Mouse (Mus musculus): ENCODE data around the gene Myh11. TPM values are rescaled to one million over a fixed set of nuclear protein-coding genes. Genes with fewer than 3 reads are reported as not detected.

Gene Myh11
- total RNA-seq, 1 experiment = 0.76 TPM

DNA sequence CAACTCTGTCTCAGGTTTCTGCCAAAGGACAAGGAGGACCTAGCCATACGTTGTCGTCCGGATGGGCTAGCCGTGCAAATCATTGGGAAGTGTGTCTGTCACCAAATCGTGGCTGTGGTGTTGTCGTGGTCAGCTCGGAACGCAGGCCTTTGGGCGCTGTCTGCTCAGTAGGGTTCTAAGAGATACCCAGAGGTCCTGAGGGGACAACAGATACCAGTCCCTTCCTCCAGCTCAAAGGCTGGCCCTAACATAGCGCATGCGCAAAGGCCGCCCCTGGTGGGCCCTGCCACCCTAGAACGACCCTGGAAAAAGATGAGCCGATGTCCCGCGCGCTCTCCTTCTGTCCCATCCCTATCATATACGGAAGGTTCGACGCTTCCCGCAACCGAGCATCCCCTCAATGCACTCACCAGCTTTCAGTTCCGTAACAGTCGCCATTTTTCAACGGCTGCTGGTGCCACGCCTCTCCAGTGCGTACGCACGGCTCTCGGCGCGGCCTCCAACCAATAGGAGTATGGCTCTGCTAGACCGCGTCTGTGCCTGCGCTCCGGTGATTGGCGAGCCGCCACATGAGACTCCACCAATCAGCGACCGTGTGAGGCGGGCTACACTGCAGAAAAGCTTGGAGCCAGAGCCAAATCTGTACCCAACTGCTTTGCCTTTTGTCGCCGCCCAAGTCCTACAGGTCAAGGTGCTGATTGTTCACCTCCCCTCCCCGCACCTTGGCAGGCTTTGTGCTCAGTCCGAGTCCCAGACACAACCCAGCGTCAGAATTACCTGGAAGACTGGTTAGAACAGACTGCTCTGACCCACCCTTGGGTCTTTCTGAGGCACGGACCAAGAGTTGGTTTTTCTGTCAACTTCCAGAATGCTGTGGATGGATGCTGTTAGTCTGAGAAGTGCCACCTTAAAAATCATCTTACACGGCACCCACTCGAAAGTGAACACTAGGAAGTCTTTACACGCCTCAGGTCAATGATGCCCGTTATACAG lies 26.0 kb upstream of the Myh11 start, which contains the start of gene Fopnl:
Gene Fopnl (minus strand): TSS at position 522 of the 993 bp plus-strand sequence.
- peak within 1 kb of the TSS; percentile 57; the same call in 1 of the 2 replicates for H3K27ac ChIP-seq (ENCODE audit: insufficient read depth, low read depth, low read length, poor library complexity, severe bottlenecking)
- in situ Hi-C loops (cut with MboI; ENCODE audit: low sequenced_read_pairs in 2 of 2, unreplicated experiment in 2 of 2) = no loop called here
- no peaks in the 10 kb centered on the region for H3K4me1 ChIP-seq (ENCODE audit: control insufficient read depth in 2 of 2, insufficient read depth in 2 of 2, low read length in 2 of 2, poor library complexity in 1 of 2)
- peak within 1 kb of the TSS; percentile 95 for H3K9ac ChIP-seq (ENCODE audit: insufficient read depth, low read depth, low read length, poor library complexity, severe bottlenecking)
- H3K9me3 ChIP-seq (ENCODE audit: control insufficient read depth, insufficient read depth, low read depth, low read length) = no peaks in the 10 kb centered on the region
- H3K4me3 ChIP-seq (ENCODE audit: insufficient read depth in 1 of 2, low read depth in 1 of 2, low read length in 2 of 2, poor library complexity in 1 of 2, severe bottlenecking in 1 of 2) = peak within 1 kb of the TSS; percentile 86 to 93
- peak; percentile 91 for DNase-seq (ENCODE audit: low read depth, low spot score)
- no peaks in the 10 kb centered on the region; the same call in 1 of the 2 replicates for H3K36me3 ChIP-seq (ENCODE audit: control insufficient read depth, insufficient read depth, low read length, poor library complexity, severe bottlenecking)
- no peak for TF ChIP-seq MAFK (IDR thresholded peaks at IDR 0.05; ENCODE audit: insufficient read depth, low read depth, low read length)
- 0 out of 2 replicates have a peak, but pooled peaks have one; percentile 37 for TF ChIP-seq CHD2 (IDR thresholded peaks at IDR 0.05; ENCODE audit: low read depth, low read length)
- TF ChIP-seq ZNF384 (IDR thresholded peaks at IDR 0.05; ENCODE audit: low read depth, low read length) = no peak
- TF ChIP-seq HCFC1 (IDR thresholded peaks at IDR 0.05; ENCODE audit: borderline replicate concordance, insufficient read depth, low read length) = peak; percentile 41; the same call in 1 of the 2 replicates
- no peak for TF ChIP-seq ZC3H11A (IDR thresholded peaks at IDR 0.05; ENCODE audit: borderline replicate concordance, low read depth, low read length)

DNA sequence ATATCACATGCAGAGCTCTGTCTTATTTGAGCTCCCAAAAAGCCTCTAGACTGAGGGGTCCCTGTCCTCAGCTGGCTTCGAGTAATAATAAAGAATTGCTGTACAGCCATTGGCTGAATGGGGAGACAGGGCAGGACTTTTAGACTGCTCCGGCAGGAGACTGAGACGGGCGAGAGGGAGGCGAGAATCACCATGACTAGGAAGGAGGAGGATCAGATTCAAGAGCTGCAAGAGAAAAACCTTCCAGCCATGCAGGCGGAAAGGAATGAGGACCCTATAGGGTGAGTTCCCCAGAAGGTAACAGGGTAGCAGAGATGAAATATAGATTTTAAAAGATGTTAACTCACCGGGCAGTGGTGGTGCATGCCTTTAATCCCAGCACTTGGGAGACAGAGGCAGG lies 21.7 kb upstream of the Myh11 start:
- Histone ChIP-seq H3K4me1 (ENCODE audit: control insufficient read depth in 2 of 2, insufficient read depth in 2 of 2, low read length in 2 of 2, poor library complexity in 1 of 2) (no peaks in the 10 kb centered on the region), H3K9ac (ENCODE audit: insufficient read depth, low read depth, low read length, poor library complexity, severe bottlenecking) (no peak overlapping the region), H3K36me3 (ENCODE audit: control insufficient read depth, insufficient read depth, low read length, poor library complexity, severe bottlenecking) (peaks cover 8% of the 10 kb centered on the region), H3K27ac (ENCODE audit: insufficient read depth, low read depth, low read length, poor library complexity, severe bottlenecking) (no peak overlapping the region), H3K9me3 (ENCODE audit: control insufficient read depth, insufficient read depth, low read depth, low read length) (no peaks in the 10 kb centered on the region), H3K4me3 (ENCODE audit: insufficient read depth in 1 of 2, low read depth in 1 of 2, low read length in 2 of 2, poor library complexity in 1 of 2, severe bottlenecking in 1 of 2) (no peak overlapping the region)
- TF ChIP-seq CHD2 (IDR thresholded peaks at IDR 0.05; ENCODE audit: low read depth, low read length) = no peak
- TF ChIP-seq ZC3H11A (IDR thresholded peaks at IDR 0.05; ENCODE audit: borderline replicate concordance, low read depth, low read length) = no peak
- TF ChIP-seq MAFK (IDR thresholded peaks at IDR 0.05; ENCODE audit: insufficient read depth, low read depth, low read length) = no peak
- no peak for TF ChIP-seq HCFC1 (IDR thresholded peaks at IDR 0.05; ENCODE audit: borderline replicate concordance, insufficient read depth, low read length)
- TF ChIP-seq ZNF384 (IDR thresholded peaks at IDR 0.05; ENCODE audit: low read depth, low read length) = no peak
- in situ Hi-C loops (cut with MboI; ENCODE audit: low sequenced_read_pairs in 2 of 2, unreplicated experiment in 2 of 2) = no loop called here
- no peak for DNase-seq (ENCODE audit: low read depth, low spot score)

DNA sequence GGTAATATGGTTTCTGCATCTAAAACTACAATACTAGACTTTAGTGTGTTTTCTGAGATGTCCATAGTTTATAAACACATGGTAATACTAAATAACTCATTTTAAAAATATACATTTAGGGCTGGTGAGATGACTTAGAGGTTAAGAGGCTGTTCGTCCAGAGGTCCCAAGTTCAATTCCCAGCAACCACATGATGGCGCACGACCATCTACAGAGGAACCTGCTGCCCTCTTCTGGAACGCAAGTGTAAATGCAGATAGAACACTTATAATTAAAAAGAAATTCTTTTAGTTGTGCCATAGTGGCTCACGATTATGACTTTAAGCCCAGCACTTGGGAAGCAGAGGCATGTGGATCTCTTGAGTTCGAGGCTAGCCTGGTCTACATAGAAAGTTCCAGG lies 20.2 kb upstream of the Myh11 start:
- in situ Hi-C loops (cut with MboI; ENCODE audit: low sequenced_read_pairs in 2 of 2, unreplicated experiment in 2 of 2) = no loop called here
- TF ChIP-seq ZNF384 (IDR thresholded peaks at IDR 0.05; ENCODE audit: low read depth, low read length) = peak; percentile 55; the same call in 1 of the 2 replicates
- no peak for TF ChIP-seq CHD2 (IDR thresholded peaks at IDR 0.05; ENCODE audit: low read depth, low read length)
- no peak for TF ChIP-seq MAFK (IDR thresholded peaks at IDR 0.05; ENCODE audit: insufficient read depth, low read depth, low read length)
- TF ChIP-seq ZC3H11A (IDR thresholded peaks at IDR 0.05; ENCODE audit: borderline replicate concordance, low read depth, low read length) = peak; percentile 80

DNA sequence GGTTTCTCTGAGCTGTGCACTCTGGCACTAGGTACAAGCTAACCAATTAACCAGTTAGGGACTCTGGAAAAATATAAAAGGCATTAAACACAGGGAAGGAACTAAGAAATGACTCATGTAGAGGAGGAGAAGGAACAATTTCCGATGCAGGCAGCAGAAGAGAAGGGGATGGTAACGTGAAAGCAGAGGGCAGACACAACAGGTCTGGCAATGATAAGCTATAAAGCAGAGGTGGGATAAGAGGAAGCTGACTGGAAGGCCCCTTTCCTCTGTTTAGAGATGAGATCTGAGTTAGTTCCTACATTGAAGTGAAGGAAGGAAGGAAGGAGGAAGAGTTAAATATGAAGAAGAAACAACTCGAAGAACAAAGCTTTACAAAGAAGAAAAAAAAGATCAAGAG lies 18.7 kb upstream of the Myh11 start:
- DNase-seq (ENCODE audit: low read depth, low spot score) = no peak
- TF ChIP-seq CHD2 (IDR thresholded peaks at IDR 0.05; ENCODE audit: low read depth, low read length) = no peak
- TF ChIP-seq HCFC1 (IDR thresholded peaks at IDR 0.05; ENCODE audit: borderline replicate concordance, insufficient read depth, low read length) = no peak
- TF ChIP-seq ZNF384 (IDR thresholded peaks at IDR 0.05; ENCODE audit: low read depth, low read length) = no peak
- no peak for TF ChIP-seq MAFK (IDR thresholded peaks at IDR 0.05; ENCODE audit: insufficient read depth, low read depth, low read length)
- TF ChIP-seq ZC3H11A (IDR thresholded peaks at IDR 0.05; ENCODE audit: borderline replicate concordance, low read depth, low read length) = no peak
- H3K9me3 ChIP-seq (ENCODE audit: control insufficient read depth, insufficient read depth, low read depth, low read length) = no peaks in the 10 kb centered on the region
- peaks cover 10% of the 10 kb centered on the region for H3K36me3 ChIP-seq (ENCODE audit: control insufficient read depth, insufficient read depth, low read length, poor library complexity, severe bottlenecking)
- H3K27ac ChIP-seq (ENCODE audit: insufficient read depth, low read depth, low read length, poor library complexity, severe bottlenecking) = no peak overlapping the region
- no peak overlapping the region for H3K4me3 ChIP-seq (ENCODE audit: insufficient read depth in 1 of 2, low read depth in 1 of 2, low read length in 2 of 2, poor library complexity in 1 of 2, severe bottlenecking in 1 of 2)
- in situ Hi-C loops (cut with MboI; ENCODE audit: low sequenced_read_pairs in 2 of 2, unreplicated experiment in 2 of 2) = no loop called here
- no peak overlapping the region for H3K9ac ChIP-seq (ENCODE audit: insufficient read depth, low read depth, low read length, poor library complexity, severe bottlenecking)
- peaks cover 0 to 2% of the 10 kb centered on the region in 2 experiments; a peak in 1 of 4 replicates for H3K4me1 ChIP-seq (ENCODE audit: control insufficient read depth in 2 of 2, insufficient read depth in 2 of 2, low read length in 2 of 2, poor library complexity in 1 of 2)

More for the DNA sequence above, 20.2 kb upstream of the Myh11 start:
- no peak overlapping the region for H3K27ac ChIP-seq (ENCODE audit: insufficient read depth, low read depth, low read length, poor library complexity, severe bottlenecking)
- H3K4me1 ChIP-seq (ENCODE audit: control insufficient read depth in 2 of 2, insufficient read depth in 2 of 2, low read length in 2 of 2, poor library complexity in 1 of 2) = peaks cover 0 to 2% of the 10 kb centered on the region in 2 experiments; a peak in 1 of 4 replicates
- H3K4me3 ChIP-seq (ENCODE audit: insufficient read depth in 1 of 2, low read depth in 1 of 2, low read length in 2 of 2, poor library complexity in 1 of 2, severe bottlenecking in 1 of 2) = no peak overlapping the region
- peak; percentile 52 for DNase-seq (ENCODE audit: low read depth, low spot score)
- no peaks in the 10 kb centered on the region for H3K9me3 ChIP-seq (ENCODE audit: control insufficient read depth, insufficient read depth, low read depth, low read length)
- H3K9ac ChIP-seq (ENCODE audit: insufficient read depth, low read depth, low read length, poor library complexity, severe bottlenecking) = no peak overlapping the region
- peaks cover 10% of the 10 kb centered on the region for H3K36me3 ChIP-seq (ENCODE audit: control insufficient read depth, insufficient read depth, low read length, poor library complexity, severe bottlenecking)

Data from ES-E14 (cell line).